Mouse (Mus musculus) kidney, postnatal 10 days (tissue): Measurements from ENCODE around the gene Itga9.

Experiments used
- DNase-seq: peaks from one replicate; pipeline ENCODE4 v3.0.0; 2021; ENCODE audit warnings: mixed read lengths

Itga9 gene

DNA sequence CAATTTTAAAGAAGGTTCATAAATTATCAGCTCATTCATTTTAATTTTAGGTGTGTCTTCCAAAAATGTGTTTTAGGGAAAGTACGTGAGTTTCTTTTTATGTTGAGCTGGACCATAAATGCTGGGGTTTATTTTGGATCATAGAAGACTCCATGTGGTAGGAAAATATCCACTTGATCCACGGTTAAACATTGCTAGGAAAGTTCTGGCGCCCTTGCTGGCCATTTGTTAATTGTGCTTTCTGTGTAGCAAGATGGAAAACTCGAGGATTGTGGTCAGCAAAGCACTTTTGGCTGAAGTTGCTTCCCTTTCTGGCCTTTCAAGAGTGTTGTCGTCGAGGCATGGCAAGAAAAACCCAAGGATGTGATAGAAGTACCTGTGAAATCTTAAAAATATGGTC, 179.3 kb downstream of the Itga9 start:
- no peak for DNase-seq

DNA sequence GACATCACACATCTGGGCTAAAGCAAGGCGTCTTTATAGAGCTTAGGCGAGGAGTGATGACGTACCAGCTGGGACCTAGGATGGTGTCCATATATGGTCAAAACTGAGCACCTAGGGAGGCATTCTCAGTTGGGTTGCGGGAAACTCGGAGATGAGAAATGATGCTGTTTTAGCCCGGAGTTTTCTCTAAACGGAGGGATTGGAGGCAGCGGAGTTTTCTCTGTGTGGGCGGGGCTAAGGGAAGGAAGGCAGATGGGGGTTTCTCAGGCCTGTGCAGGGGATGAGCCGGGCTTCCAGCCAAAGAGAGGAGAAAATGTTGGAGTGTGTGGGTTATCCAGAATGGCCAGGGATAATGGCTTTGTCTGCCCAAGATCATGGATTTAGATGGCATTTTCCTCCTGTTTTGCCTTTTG, 182.4 kb downstream of the Itga9 start:
- DNase-seq: peak; percentile 76

GRCm38 (mm10) chr9:118791231-118791630, 184.7 kb downstream of the Itga9 start:
- DNase-seq: no peak

DNA sequence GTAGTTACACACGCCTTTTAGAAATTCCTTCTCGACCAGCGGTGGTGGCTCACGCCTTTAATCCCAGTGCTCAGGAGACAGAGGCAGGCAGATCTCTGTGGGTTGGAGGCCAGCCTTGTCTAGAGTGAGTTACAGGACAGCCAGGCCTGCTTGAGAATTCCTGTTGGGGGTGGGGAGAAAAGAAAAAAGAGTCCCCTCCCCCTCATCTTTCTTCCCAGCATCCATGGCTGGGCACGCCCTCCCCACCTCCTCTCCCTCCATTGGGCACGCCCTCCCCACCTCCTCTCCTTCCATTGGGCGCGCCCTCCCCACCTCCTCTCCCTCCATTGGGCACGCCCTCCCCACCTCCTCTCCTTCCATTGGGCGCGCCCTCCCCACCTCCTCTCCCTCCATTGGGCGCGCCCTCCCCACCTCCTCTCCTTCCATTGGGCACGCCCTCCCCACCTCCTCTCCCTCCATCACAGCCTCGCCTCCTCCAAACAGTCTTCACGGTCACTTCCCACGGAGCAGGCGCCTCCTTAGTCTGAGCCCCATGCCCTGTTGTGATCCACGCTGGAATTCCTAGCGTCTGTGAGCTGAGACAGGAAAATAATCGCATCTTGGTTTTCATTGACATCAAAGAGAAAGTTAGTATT, 186.8 kb downstream of the Itga9 start:
- no peak for DNase-seq

- no peak for DNase-seq
Observed at GRCm38 (mm10) chr9:118794668-118795067, 188.2 kb downstream of the Itga9 start.

- DNase-seq: no peak
Observed at GRCm38 (mm10) chr9:118795304-118795703, 188.8 kb downstream of the Itga9 start.

DNA sequence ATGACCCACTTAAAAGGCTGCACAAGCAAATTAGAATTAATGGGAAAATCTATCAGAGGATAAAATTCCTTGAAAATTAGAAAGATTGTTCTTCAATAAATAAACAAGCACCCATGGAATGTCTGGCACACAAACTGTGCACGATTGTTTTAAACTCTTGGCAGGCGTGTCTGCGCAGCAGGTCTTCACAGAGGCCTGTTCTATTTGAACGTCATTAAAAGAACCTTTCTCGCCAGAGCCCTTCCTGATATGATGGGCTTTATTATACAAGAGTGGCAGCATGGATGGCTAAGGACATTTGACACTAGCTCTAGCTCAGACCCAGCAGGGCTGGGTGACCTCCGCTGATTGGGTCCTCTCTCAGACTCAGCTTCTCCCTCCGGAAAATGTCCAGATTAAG, 192.6 kb downstream of the Itga9 start:
- no peak for DNase-seq

DNA sequence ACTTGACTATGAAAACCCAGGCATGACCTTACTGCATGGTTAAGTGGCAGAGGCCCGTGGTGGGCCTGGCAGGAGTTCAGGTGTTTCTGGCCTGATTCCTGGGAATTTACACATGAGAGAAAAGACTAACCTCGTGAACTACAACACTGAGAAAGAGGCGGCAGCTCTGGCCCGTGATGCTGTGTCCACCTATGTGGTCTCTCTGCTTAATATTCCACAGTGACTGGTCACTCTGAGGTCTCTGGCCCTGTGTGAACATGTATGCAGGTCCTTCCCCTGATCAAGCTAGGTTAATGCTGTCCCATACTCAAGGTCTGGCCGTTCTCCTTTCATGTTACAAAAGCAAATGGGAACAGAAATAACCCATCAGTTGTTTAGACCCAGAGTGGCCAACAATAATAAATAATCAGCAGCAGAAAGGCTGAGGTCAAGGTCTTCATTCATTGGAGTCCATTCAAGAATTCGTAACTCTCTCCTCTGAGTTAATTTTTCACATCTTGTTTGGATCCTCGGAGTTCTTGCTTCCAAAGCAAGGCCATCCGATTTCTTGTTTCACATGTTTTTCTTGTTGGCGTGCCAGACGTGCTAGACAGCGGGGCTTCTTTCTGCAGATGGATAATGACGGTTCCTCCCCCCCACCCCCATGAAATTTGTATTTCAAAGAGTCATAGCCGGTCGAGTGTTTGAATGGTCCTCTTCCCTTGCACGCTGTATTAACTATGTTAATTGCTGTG, 194.9 kb downstream of the Itga9 start:
- peak; percentile 87 for DNase-seq

- no peak for DNase-seq
Observed at GRCm38 (mm10) chr9:118801910-118802287, 195.4 kb downstream of the Itga9 start.

GRCm38 (mm10) chr9:118802380-118802779, 195.9 kb downstream of the Itga9 start:
- DNase-seq: no peak

DNA sequence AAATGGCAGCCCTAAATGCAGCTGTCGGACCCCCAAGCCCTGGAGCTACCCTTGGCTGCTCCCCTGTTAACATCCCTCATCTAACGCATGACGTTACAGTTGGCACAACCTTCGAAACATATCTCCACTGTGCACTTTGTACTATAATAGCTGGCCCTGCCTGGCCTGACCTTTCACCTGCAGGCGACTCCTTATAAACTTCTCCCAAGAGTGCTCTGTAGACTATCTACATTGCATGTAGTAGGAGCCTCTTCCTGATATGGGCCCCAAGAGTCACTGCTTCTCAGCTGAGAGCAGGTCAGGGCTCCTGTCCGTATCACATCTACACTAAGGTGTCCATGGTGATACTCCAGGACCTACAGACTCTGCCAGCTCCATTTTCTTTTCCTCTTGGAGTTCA, 199.2 kb downstream of the Itga9 start:
- DNase-seq: no peak

DNA sequence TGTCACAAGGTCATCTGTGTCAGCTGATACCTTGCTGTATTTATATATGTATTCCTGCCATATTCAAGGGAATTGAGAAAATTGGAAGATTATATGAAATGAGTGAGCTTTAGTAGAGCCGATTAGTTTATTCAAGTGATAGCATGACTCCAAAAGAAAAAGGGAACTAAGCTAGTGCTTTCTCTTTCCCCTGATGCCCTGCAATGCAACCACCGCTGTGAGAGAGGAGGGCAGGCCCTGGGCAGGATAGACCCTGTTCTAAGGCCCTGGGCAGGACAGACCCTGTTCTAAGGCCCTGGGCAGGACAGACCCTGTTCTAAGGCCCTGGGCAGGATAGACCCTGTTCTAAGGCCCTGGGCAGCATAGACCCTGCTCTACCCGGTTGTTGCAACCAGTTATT, 201.2 kb downstream of the Itga9 start:
- DNase-seq: no peak

DNA sequence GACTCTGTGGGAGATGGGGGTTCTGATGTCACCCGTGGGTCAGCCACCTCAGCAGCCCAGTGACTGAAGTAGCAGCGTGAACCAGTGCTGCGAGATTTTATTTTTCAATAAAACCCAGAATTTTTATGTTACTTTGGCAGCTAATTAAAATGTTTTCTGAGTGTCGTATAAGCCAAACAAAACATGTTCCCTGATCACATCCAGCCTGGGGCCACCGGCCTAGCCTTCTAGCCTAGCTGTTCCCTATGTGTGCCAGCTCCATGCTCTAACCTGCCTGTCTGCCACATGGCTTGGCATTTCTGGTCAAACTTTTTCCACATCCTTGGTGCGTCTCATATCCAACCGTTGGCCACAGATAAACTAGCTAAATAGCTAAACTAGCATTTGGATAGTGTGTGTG, 205.7 kb downstream of the Itga9 start:
- peak; percentile 52 for DNase-seq

DNA sequence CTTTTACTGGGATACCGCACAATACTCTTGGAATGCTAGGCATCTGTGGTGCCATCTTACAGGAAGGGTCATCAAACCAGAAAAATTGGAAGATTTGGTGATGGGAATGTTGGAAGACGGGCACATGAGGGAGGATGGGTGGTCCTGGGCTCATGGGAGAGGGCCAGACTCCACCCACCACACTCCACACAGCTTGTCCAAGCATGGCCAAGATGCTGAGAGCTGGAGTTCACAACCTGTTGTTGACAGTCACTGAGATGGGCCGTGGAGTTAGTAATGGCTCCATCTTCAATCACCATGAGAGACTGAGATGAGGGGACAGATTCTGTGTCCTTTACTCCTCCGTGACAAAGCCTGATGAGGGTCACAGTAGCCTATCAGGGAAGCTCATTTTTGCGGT, 207.0 kb downstream of the Itga9 start:
- DNase-seq: no peak

GRCm38 (mm10) chr9:118814056-118814455, 207.6 kb downstream of the Itga9 start:
- no peak for DNase-seq

- no peak for DNase-seq
Observed at GRCm38 (mm10) chr9:118814461-118814860, 208.0 kb downstream of the Itga9 start.

- no peak for DNase-seq
Observed at GRCm38 (mm10) chr9:118815543-118815942, 209.1 kb downstream of the Itga9 start.

GRCm38 (mm10) chr9:118818508-118818907, 212.0 kb downstream of the Itga9 start:
- no peak for DNase-seq

DNA sequence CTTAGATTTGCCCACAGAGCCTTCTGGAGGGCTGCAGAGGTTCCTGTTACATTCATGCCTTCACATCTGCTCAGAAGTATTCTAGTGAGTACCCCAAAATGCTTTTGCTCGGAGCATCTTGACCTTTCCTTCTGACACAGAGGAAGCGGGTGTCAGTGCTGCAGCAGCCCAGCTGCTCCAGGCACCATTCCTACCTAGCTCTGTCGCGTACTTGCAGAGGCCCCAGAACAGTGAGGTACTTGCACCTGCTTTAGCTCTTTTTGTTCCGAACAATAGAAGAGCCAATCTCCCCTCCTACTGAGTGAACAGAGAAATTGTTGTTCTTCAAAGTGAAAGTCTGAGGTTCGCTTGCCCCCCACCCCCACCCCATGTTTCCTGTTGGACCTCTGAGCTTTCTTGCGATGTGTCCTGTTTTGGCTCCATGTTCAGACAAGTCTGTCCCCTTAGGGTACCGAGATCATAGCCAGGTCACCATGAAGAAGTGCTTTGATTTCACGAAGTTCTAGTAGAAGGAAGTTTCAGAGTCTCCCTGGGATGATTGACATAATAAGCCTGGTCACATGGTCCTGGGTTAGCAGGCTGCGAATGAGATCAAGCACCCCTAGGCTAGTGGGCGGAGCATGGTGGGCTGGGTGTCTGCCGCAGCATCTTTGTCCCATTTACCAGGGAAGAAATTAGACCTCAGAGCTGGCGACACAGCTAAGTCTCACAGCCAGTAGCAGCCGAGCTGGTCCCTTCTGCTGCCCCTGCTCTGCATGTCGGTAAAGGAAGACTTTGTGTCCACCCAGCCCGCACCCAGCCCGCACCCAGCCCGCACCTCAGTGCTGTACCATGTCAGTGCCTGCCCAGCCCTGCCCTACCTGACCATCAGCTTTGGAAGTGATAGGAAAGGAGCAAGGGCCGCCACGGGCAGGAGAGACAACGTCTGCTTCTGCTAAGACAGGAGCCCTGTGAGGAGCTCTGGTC, 215.0 kb downstream of the Itga9 start:
- DNase-seq: peak; percentile 58

GRCm38 (mm10) chr9:118822186-118822555, 215.7 kb downstream of the Itga9 start:
- DNase-seq: no peak

GRCm38 (mm10) chr9:118822581-118822980, 216.1 kb downstream of the Itga9 start:
- no peak for DNase-seq

- peak; percentile 87 for DNase-seq
Observed at GRCm38 (mm10) chr9:118831080-118831479, 224.6 kb downstream of the Itga9 start.

- DNase-seq: no peak
Observed at GRCm38 (mm10) chr9:118832533-118832932, 226.0 kb downstream of the Itga9 start.

GRCm38 (mm10) chr9:118833413-118833812, 226.9 kb downstream of the Itga9 start:
- no peak for DNase-seq
